Mouse (Mus musculus) heart, embryonic 11.5 days (tissue): ENCODE measurements at regions not wholly inside any gene's neighbourhood (a gene's known extent, or its start where the extent isn't known, plus 50 kb on each side); places are given as distances from the start of the nearest gene placed in this dataset.

ENCODE experiments used
- ATAC-seq: fragments of 200-750 bp; cut with Nextera tagmentation; replicated peaks from 2 replicates; pipeline ENCODE4 v1.8.0; 2017; ENCODE audit warnings: moderate library complexity; ENCODE audit not compliant: insufficient number of reproducible peaks, low FRiP score, low TSS enrichment
- H3K27ac ChIP-seq: fragments of 300-500 bp; sonication (generic); 2 replicates; pipeline ENCODE4 v1.5.1; 2014; ENCODE audit warnings: mild to moderate bottlenecking, low read depth, low read length
- H3K27me3 ChIP-seq: fragments of 300-500 bp; sonication (generic); 2 replicates; pipeline ENCODE4 v1.6.1; 2014; ENCODE audit warnings: mild to moderate bottlenecking, low read length, mixed read lengths; ENCODE audit not compliant: control insufficient read depth, insufficient read depth
- H3K36me3 ChIP-seq: fragments of 300-500 bp; sonication (generic); 2 replicates; pipeline ENCODE4 v1.6.1; 2014; ENCODE audit warnings: mild to moderate bottlenecking, low read length, moderate library complexity, mixed read lengths; ENCODE audit not compliant: control insufficient read depth, insufficient read depth
- H3K4me1 ChIP-seq: fragments of 300-500 bp; sonication (generic); 2 replicates; pipeline ENCODE4 v1.6.1; 2014; ENCODE audit warnings: low read length; ENCODE audit not compliant: control insufficient read depth, insufficient read depth
- H3K4me2 ChIP-seq: fragments of 300-500 bp; sonication (generic); 2 replicates; pipeline ENCODE4 v1.6.1; 2014; ENCODE audit warnings: mild to moderate bottlenecking, moderate library complexity
- H3K4me3 ChIP-seq: fragments of 300-500 bp; sonication (generic); 2 replicates; pipeline ENCODE4 v1.5.1; 2014; ENCODE audit warnings: low read depth, low read length
- H3K9ac ChIP-seq: fragments of 300-500 bp; sonication (generic); 2 replicates; pipeline ENCODE4 v1.6.1; 2014; ENCODE audit warnings: mild to moderate bottlenecking, low read depth, low read length, moderate library complexity
- H3K9me3 ChIP-seq: fragments of 300-500 bp; sonication (generic); replicated peaks from 2 replicates; pipeline ENCODE4 v1.6.1; 2016; ENCODE audit warnings: low read length; ENCODE audit not compliant: control insufficient read depth
- WGBS: fragments of 180-500 bp; shearing (Covaris S2); extraction: QIAGEN DNeasy Blood & Tissue Kit; methylation state at CpG from one replicate; pipeline ENCODE4 v1.1.7; 2014; ENCODE audit not compliant: insufficient replicate concordance; 5-methylcytosine and 5-hydroxymethylcytosine counted together

DNA sequence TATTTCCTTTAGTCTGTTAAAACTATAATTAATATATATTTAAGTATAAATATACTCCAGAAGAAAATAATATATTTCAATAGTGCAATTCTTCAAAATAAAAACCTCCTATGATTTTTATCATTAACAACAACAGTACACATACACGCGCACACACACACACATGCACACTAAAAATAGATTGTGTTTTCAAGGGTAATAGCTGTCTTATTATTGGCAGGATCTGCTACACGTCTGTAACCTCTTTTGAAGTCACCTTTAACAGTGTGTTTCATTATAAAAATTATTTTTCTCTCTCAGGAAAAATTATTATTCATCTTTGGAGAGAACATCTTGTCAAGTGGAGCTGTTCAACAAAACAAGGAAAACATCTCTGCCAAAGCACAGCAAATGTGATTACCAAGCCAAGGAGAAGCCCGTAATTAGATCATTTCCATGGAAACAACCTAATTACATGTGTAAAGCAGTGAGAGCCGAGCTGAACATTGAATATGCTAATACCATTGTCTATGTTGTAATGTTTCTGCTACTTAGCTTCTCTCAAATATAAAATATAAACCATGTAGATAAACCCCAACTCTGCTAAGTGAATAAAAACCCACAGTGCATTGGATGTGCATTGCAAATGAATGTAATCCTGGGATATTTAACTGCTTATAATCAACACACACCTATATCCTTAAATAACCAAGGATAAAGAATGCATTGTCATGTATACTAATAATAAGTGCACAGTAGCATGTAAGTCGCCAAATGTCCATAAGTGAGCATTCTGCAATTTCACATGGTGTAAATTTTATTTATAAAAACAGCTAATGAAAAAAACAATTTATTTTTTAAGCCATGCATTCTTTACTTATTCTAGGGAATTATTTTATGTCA, 719.4 kb upstream of the Tbl1xr1 start:
- Histone ChIP-seq H3K27me3 (no peaks in the 10 kb centered on the region), H3K36me3 (no peaks in the 10 kb centered on the region), H3K27ac (no peak overlapping the region), H3K9ac (no peak overlapping the region), H3K9me3 (no peaks in the 10 kb centered on the region), H3K4me1 (no peaks in the 10 kb centered on the region), H3K4me2 (no peak overlapping the region), H3K4me3 (no peak overlapping the region)
- WGBS = 75% methylated on average over 6 of the region's 6 CpGs
- no peak for ATAC-seq

DNA sequence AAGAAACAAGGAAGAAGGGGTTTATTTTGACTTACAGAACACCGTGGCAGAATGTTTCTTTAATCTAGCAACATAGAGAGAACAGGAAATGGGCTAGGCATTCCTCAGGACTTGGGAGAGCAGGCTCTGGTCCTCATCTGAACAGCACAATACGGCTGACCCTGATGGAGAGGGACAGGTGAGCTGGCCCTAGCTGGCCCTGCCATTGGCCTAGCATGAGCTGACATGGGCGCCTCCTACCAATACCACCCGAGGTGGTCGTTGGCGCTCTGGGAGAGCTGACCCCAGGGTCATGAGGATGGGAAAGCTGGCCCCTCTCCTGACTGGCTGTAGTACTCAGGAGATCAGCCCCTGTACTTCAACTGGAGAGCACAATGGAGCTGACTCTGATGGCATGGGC, 718.4 kb upstream of the Tbl1xr1 start:
- Histone ChIP-seq H3K4me2 (no peak overlapping the region), H3K4me3 (no peak overlapping the region), H3K36me3 (no peaks in the 10 kb centered on the region), H3K4me1 (no peaks in the 10 kb centered on the region), H3K27me3 (no peaks in the 10 kb centered on the region), H3K9me3 (no peaks in the 10 kb centered on the region), H3K27ac (no peak overlapping the region), H3K9ac (no peak overlapping the region)
- ATAC-seq = no peak
- WGBS = 81% methylated on average over 6 of the region's 6 CpGs

DNA sequence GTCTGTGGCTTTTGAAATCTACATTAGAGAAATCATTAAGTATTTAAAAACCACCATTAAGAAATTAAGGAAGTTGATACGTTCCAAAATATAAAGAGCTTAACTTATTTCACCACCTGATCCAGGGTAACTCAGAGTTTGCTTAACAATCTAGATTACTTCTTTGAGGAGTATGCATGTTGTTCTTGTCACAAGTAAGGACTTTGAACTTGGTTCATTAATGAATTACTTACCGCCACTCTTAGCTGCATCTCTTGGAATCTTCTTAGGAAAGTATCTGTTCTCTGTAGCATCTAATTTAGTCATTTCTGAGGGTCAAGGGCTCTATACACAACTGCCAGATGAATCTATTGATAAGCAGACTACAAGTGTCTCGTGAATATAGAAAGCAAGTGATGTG, 715.4 kb upstream of the Tbl1xr1 start:
- ATAC-seq = no peak
- no peak overlapping the region for H3K27ac ChIP-seq
- no peaks in the 10 kb centered on the region for H3K27me3 ChIP-seq
- no peaks in the 10 kb centered on the region for H3K4me1 ChIP-seq
- H3K4me2 ChIP-seq = no peak overlapping the region
- H3K9ac ChIP-seq = no peak overlapping the region
- 82% methylated on average over 3 of the region's 3 CpGs for WGBS
- no peak overlapping the region for H3K4me3 ChIP-seq
- H3K9me3 ChIP-seq = no peaks in the 10 kb centered on the region
- no peaks in the 10 kb centered on the region for H3K36me3 ChIP-seq

DNA sequence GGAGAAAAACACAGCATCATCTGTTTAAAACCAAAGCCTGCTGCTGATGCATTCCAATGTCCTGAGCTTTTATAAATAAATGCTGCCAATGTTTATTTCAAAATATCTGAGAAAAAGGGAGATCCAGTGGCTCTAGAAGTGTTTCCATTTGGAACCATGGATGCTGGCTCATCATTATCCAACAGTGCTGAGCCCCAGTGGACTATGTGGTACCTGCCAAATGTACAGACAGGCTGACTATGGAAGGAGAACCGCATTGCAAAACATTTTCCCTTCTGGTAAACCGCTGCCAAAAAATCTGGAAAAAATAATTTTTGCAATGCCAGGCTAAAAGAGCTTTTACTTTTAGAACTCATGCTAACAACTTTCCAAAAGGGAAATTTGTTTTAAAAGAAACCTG, 696.6 kb upstream of the Tbl1xr1 start:
- Histone ChIP-seq H3K27ac (no peak overlapping the region), H3K4me2 (no peak overlapping the region), H3K9ac (no peak overlapping the region), H3K27me3 (no peaks in the 10 kb centered on the region), H3K4me1 (no peaks in the 10 kb centered on the region), H3K36me3 (no peaks in the 10 kb centered on the region), H3K4me3 (no peak overlapping the region), H3K9me3 (no peaks in the 10 kb centered on the region)
- ATAC-seq = no peak
- WGBS = 80% methylated on average over 2 of the region's 2 CpGs

DNA sequence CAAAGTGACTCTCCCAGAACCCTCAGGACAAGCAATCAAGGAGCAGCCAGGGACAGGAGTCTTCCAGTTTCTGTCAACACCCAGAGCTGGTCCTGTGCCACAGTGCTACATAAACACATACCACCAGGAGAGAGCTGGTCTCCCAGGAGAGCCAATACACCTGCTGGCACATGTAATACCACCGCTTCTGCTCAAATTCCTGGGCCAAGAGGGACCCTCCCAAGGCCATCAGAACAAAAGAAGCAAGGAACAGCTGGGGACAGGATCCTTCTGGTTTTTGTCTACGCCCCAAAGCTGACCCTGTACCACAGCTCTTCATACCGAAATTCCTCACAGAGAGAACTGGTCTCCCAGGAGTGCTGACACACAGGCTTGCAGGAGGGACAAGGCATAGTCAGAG, 695.4 kb upstream of the Tbl1xr1 start:
- Histone ChIP-seq H3K4me2 (no peak overlapping the region), H3K4me1 (no peaks in the 10 kb centered on the region), H3K4me3 (no peak overlapping the region), H3K9me3 (no peaks in the 10 kb centered on the region), H3K36me3 (no peaks in the 10 kb centered on the region), H3K27me3 (no peaks in the 10 kb centered on the region), H3K27ac (no peak overlapping the region), H3K9ac (no peak overlapping the region)
- no peak for ATAC-seq
- 48% methylated on average over 3 of the region's 3 CpGs for WGBS

DNA sequence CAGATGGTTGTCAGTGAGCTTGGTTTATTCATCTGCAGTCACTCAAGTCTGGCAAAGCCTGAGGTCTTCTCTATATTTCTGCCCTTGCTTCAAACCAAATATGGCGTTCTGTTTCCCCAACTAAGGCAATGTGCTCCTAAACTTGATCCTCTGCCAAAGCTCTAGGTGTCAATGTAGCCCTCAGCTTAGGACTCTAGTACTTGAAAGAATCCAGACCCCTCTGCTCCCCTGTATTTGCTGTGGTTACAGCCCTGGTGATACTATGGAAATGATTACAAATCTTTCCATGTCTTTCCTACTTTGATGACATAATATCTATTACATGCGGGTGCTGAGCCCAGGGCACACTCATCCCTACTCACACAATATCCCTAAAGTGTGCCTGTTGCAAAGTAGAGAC, 672.9 kb upstream of the Tbl1xr1 start:
- WGBS = 44% methylated on average over 2 of the region's 2 CpGs

DNA sequence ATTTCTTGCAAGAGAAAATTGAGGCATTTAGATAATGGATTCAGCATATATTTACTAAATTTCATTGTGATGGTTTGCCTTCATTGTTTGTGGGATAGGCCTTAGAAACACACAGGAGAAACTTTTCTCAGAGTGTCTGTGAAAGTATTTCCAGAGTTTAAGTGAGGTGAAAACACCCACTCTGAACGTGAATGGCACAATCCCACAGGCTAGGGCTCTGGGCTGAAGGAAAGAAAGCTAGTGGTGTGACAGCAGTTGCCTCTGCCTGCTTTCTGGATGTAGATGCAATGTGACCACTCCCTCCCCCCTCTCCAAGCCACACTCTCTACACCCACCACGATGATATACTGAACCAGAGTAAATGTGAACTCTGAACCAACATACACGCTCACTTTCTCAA, 672.4 kb upstream of the Tbl1xr1 start:
- Histone ChIP-seq H3K9me3 (no peaks in the 10 kb centered on the region), H3K27ac (0 out of 2 replicates have a peak overlapping the region, but pooled peaks have one; percentile 47), H3K4me3 (no peak overlapping the region), H3K9ac (no peak overlapping the region), H3K4me1 (no peaks in the 10 kb centered on the region), H3K27me3 (no peaks in the 10 kb centered on the region), H3K36me3 (no peaks in the 10 kb centered on the region), H3K4me2 (no peak overlapping the region)
- WGBS = 65% methylated on average over 3 of the region's 3 CpGs
- ATAC-seq = no peak

More for the DNA sequence above, 672.9 kb upstream of the Tbl1xr1 start:
- Histone ChIP-seq H3K4me1 (no peaks in the 10 kb centered on the region), H3K4me2 (no peak overlapping the region), H3K9ac (no peak overlapping the region), H3K27ac (no peak overlapping the region), H3K4me3 (no peak overlapping the region), H3K27me3 (no peaks in the 10 kb centered on the region), H3K9me3 (no peaks in the 10 kb centered on the region), H3K36me3 (no peaks in the 10 kb centered on the region)
- peak; percentile 39; the same call in 1 of the 2 replicates for ATAC-seq

DNA sequence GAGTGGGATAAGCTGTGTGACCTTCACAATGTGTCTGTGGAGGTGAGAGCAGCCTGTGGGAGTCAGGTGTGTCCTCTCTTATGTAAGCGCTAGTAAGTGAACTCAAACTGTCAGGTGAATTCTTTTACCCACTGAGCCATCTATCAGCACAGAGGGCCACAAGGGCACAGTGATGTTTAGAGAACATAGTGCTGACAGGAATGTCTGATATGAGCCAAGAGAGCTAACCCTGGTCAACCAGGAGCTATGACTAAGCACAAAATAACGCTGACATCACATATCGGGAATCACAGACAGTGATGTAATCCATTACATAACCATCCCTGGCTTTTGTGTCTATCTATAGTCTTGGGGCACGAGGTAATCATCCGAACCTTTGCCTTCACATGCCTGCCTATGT, 669.4 kb upstream of the Tbl1xr1 start:
- 0 out of 2 replicates have a peak, but pooled peaks have one; percentile 55 for ATAC-seq
- H3K4me3 ChIP-seq = no peak overlapping the region
- H3K36me3 ChIP-seq = no peaks in the 10 kb centered on the region
- WGBS = 38% methylated on average over 5 of the region's 5 CpGs
- H3K27me3 ChIP-seq = no peaks in the 10 kb centered on the region
- no peak overlapping the region for H3K27ac ChIP-seq
- no peak overlapping the region for H3K9ac ChIP-seq
- H3K4me1 ChIP-seq = no peaks in the 10 kb centered on the region
- no peaks in the 10 kb centered on the region for H3K9me3 ChIP-seq
- no peak overlapping the region for H3K4me2 ChIP-seq

DNA sequence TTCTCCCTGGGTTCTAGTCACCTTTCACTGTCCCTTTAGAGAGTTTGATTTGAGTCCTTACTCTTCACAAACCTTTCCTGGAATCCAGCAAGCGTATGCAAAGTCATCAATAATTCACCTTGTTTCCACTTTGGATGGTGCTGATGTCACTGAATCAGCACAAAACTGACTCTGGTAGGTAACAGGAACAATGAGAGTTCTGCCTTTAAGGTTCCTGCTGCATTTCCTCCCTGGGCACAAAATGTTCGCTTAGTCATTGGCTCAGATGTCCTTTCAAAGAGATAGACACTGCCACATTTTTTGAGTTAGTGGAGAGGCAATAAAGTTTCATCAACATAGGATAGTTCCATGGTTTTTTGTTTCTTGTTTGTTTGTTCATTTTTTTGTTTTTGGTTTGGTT, 664.4 kb upstream of the Tbl1xr1 start:
- no peak for ATAC-seq
- no peaks in the 10 kb centered on the region for H3K36me3 ChIP-seq
- no peak overlapping the region for H3K9ac ChIP-seq
- no peak overlapping the region for H3K4me3 ChIP-seq
- no peaks in the 10 kb centered on the region for H3K4me1 ChIP-seq
- no peaks in the 10 kb centered on the region for H3K27me3 ChIP-seq
- no peaks in the 10 kb centered on the region for H3K9me3 ChIP-seq
- 77% methylated on average over 2 of the region's 2 CpGs for WGBS
- no peak overlapping the region for H3K4me2 ChIP-seq
- no peak overlapping the region for H3K27ac ChIP-seq
